Mouse (Mus musculus): ENCODE results near the gene Eya4.

Gene Eya4

GRCm38 (mm10) chr10:23350011-23350911 is at the start of gene Eya4:
Eya4 (minus strand) TSS chr10:23350786.
- peak in 1 of 2 experiments; percentile 2 for DNase-seq (ENCODE audit: low spot score in 2 of 2)

- DNase-seq (ENCODE audit: low spot score in 2 of 2): no peak
Observed at GRCm38 (mm10) chr10:23395399-23395798, 44.8 kb upstream of the Eya4 start.

GRCm38 (mm10) chr10:23394556-23395245 is 44.1 kb upstream of the Eya4 start:
- DNase-seq (ENCODE audit: low spot score in 2 of 2): peak; percentile 16 to 31

- DNase-seq (ENCODE audit: low spot score in 2 of 2): peak in 1 of 2 experiments; percentile 0
Observed at GRCm38 (mm10) chr10:23394152-23394551, 43.6 kb upstream of the Eya4 start.

GRCm38 (mm10) chr10:23363866-23364265 is 13.3 kb upstream of the Eya4 start:
- no peak for DNase-seq (ENCODE audit: low spot score in 2 of 2)

DNA sequence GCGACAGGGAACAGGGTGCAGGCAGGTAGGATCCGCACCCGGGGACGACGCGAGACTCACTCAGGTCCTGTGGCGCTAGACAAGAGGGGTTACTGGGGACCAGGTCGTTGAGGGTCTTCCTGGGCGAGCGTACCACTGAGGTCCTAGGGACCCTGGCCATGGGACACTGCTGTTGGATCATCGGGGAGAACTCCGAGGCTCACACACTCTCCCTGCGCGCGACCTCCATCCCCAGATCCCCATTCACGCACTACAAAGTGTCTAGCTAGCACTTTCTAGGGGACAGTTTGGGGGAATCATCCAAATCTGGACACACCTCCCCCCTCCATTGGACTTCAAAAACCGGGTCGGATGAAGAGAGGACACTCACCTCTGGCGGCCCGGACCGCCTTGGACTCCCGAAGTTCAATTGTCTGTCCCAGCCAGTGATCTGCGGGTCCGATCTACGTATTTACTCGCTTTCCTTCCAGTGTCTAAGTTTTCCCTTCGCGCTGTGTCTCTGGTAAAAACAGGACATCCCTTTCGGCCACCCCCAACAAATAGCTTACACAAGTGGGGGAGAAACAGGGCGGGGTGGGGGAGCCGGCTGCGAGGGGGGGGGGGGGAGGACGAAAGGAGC is 1.1 kb downstream of the Eya4 start:
- DNase-seq (ENCODE audit: low spot score in 2 of 2): no peak

GRCm38 (mm10) chr10:23348893-23349391 is 1.6 kb downstream of the Eya4 start:
- no peak for DNase-seq (ENCODE audit: low spot score in 2 of 2)

GRCm38 (mm10) chr10:23348101-23348892 is 2.3 kb downstream of the Eya4 start:
- no peak for DNase-seq (ENCODE audit: low spot score in 2 of 2)

- no peak for DNase-seq (ENCODE audit: low spot score in 2 of 2)
Observed at GRCm38 (mm10) chr10:23337250-23337649, 13.3 kb downstream of the Eya4 start.

DNA sequence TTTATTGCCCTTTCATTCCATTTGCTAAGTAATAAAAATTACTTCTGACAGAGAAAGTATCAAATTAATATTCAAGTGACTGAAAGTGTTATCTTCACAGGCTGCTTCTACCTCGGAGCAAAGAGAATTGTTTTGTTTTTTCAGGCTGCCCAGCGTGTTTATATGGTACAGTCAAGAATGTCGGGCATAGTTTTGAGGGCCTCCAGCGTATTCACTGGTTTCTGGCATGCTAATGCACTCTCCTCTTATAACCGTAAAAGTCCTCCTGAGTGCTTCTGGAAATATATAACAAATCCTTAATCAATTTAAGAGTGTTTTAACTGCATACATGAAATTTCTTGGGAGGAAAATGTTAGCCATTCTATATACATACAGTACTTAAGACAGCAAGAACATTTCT is 17.8 kb downstream of the Eya4 start:
- DNase-seq (ENCODE audit: low spot score in 2 of 2): no peak

- no peak for DNase-seq (ENCODE audit: low spot score in 2 of 2)
Observed at GRCm38 (mm10) chr10:23327651-23328050, 22.9 kb downstream of the Eya4 start.

DNA sequence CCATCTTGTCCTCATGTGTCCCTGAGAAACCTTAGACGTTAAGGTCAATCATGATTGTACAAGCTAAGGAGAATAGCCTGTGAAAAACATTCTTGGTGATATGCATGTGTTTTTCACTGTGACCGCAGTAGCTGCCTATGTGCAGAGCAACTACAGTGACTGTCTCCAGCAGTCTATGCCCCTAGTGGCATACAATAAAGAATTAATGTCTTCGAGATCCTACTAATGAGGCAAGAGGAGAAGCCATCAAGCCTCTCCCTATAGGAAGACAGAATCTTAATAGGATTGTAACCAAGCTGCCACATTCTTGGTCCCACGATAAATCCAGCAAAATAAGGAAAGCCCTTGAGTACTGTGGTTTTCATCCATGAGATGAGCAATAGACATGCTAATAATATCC is 28.3 kb downstream of the Eya4 start:
- no peak for DNase-seq (ENCODE audit: low spot score in 2 of 2)

DNA sequence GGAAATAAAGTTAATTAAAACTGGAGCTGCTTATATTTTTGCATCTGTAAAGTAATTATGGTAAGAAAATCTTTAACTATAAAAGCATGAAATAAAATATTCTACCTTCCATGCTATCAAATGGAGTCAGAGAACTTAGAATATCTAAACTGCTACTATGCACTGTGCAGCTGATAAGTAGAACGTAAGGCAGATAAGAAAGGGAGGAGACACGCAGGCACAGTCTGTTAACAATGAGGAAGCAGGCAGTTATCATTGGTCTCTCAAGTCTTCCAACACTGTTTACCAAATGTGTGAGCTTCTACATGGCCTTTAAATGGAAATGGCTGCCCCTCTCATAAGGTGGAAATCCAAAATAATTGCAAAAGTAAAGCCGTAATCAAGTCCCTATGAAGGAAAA is 55.0 kb downstream of the Eya4 start:
- DNase-seq (ENCODE audit: low spot score in 2 of 2): no peak

DNA sequence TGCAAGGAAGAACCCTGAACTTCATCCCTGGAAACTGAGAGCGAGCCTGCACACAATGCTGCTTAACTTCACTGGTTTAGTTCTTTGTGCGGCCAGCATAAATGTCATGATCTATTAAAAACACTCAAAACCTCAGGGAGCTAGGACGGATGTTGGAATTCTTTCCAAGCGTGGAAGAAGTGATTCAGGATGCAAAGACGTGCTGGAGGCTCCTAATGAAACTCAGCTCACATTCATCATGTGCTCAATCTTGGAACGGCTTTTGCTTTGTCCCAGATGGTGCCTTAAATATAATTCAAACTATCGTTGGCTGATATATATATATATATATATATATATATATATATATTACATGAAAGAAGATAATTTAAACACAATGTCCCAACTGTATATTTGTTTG is 58.1 kb downstream of the Eya4 start:
- no peak for DNase-seq (ENCODE audit: low spot score in 2 of 2)

DNA sequence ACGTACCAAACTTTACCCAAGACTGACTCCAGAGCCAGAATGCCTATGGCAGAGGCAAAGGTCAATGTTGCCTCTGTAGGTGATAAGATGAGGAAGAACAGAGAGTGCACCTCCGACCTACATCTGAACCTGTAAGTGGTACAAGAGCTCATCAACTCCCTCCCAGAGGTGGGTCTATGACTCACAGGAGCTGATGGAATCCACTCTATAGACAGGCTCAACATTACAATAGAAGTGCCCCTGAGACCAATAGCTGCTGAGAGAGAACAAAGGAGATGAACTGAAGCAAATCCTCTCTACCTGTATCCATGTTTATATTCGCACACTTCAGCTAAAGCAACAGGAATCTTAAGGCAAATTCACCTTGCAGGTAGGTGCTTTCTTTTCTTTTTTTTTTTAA is 73.2 kb downstream of the Eya4 start:
- DNase-seq (ENCODE audit: low spot score in 2 of 2): no peak

GRCm38 (mm10) chr10:23271050-23271621 is 79.5 kb downstream of the Eya4 start:
- DNase-seq (ENCODE audit: low spot score in 2 of 2): no peak

DNA sequence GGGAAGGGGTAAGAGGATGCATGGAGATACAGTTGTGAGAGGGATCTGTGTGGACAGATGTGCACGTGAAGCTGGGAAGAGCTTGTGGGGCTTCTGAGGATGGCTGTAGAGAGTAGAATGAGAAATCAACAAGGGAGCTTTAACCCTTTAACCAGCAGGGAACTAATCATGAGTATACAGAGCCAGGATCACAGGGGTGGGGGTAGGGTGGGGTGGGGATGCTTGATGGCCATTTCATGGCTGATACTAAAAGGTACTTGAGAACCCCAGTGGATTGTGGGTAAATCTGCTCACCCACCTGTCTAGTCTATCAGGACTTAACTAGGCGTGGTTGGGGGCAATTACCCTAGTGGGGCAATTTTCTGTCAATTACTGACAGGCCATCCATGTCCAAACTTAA is 80.1 kb downstream of the Eya4 start:
- no peak for DNase-seq (ENCODE audit: low spot score in 2 of 2)

DNA sequence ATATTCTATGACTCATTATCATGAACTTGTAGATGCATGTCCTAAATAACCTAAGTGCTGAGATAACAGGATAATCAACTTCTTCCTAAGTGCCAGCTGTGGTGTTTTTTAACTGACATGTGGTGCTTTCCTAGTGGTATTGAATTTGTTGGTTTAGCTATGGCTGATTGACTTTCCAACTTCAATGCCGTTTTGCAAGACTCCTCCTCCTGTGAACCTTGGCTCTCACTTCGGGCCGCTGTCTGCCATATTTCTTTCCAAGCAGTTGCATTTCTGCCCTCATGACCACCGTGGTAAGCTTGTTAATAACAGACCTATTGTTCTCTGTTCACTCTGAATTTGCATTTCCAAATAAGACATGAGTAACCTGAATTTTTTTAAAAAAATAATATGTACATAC is 98.4 kb downstream of the Eya4 start:
- no peak for DNase-seq (ENCODE audit: low spot score in 2 of 2)

GRCm38 (mm10) chr10:23246485-23246884 is 104.1 kb downstream of the Eya4 start:
- DNase-seq (ENCODE audit: low spot score in 2 of 2): no peak

GRCm38 (mm10) chr10:23236918-23237317 is 113.7 kb downstream of the Eya4 start:
- peak in 1 of 2 experiments; percentile 0 for DNase-seq (ENCODE audit: low spot score in 2 of 2)

- no peak for DNase-seq (ENCODE audit: low spot score in 2 of 2)
Observed at GRCm38 (mm10) chr10:23235405-23235804, 115.2 kb downstream of the Eya4 start.
